Mouse (Mus musculus) G1E (cell line): Measurements from ENCODE around the gene Cdh12.

Source experiments
- CTCF ChIP-seq: IDR thresholded peaks from 2 replicates; pipeline ENCODE4 v1.5.1; 2012; ENCODE audit warnings: low read depth, low read length, inconsistent platforms, mixed read lengths
- POLR2AphosphoS5 ChIP-seq: IDR thresholded peaks from 2 replicates; pipeline ENCODE4 v1.6.1; 2012; ENCODE audit warnings: low read depth, low read length, inconsistent platforms; ENCODE audit not compliant: insufficient replicate concordance

DNA sequence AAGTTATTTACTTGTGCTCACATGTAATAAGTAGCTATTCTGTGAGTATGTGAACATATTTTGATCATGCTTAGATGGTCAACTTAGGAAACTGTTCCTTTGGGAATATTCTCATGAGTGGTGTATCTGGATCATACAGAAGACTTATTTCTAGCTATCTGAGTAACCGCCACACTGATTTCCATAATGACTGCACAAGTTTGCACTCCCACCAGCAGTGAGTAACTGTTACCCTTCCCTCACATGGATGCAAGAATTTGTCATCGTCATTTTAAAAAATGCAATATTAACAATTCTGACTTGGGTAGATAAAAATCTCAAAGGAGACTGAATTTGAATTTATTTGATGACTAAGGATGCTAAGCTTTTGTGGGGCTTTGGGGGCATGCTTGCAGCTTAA lies 522.0 kb downstream of the Cdh12 start:
- TF ChIP-seq CTCF: no peak
- TF ChIP-seq POLR2AphosphoS5: no peak
